Mouse (Mus musculus) embryonic fibroblast, embryonic 13.5 days (primary cell): ENCODE data around the gene Pln.

ENCODE experiments used
- CTCF ChIP-seq: IDR thresholded peaks from 2 replicates; pipeline ENCODE4 v1.5.1; 2011; ENCODE audit warnings: mild to moderate bottlenecking, control low read depth, low read length, moderate library complexity, borderline replicate concordance; ENCODE audit not compliant: insufficient read depth
- POLR2A ChIP-seq: IDR thresholded peaks from 2 replicates; pipeline ENCODE4 v1.6.1; 2011; ENCODE audit warnings: low read depth, mild to moderate bottlenecking, control low read depth, low read length, moderate library complexity

- TF ChIP-seq CTCF (no peak), POLR2A (no peak)
Measured at GRCm38 (mm10) chr10:53306674-53307073, 30.8 kb upstream of the Pln start.
